ENCODE assay signal across 20 mouse cellular contexts in genomic region chr1:69382374-69382773, GRCm38 (mm10).
DNase-seq lines count a peak whose midpoint lies in the region; ATAC-seq and TF ChIP-seq lines count a peak whose summit lies in the region.
"Had no signal": no experiment of that assay in that cellular context is flagged by ENCODE, and none has a peak within 500 bp of the region (broad histone marks: within the 10 kb centered on the region; RNA-seq: fewer than 3 reads in every experiment).

No protein-coding gene starts in this region.

- DNase-seq in A20 (ENCODE audit: low read depth, low spot score) (peak; percentile 5), CH12.LX (ENCODE audit: extremely low read depth) (peak; percentile 48)
- DNase-seq in urinary bladder, adult 18-20 months (ENCODE audit: low spot score in 2 of 2), result no peak
- DNase-seq: adrenal gland, adult 2 months; adrenal gland, adult 8-10 months; adrenal gland, postnatal 10 days; adrenal gland, postnatal 14 days; adrenal gland, postnatal 25 days; adrenal gland, postnatal 36 days; B cell, adult 2 months; cerebellum, adult 11 months; cerebellum, adult 11-12 months; cerebellum, adult 18-20 months; cerebellum, adult 2 months; cerebellum, adult 8-10 months had no signal

- TF ChIP-seq EP300 in CH12.LX (IDR thresholded peaks at IDR 0.05; ENCODE audit: low read length), result peak; percentile 68

- no peak overlapping the region for H3K9ac ChIP-seq in CH12.LX (ENCODE audit: insufficient read depth, low read depth)
- H3K9ac ChIP-seq in forebrain, embryonic 12.5 days, result no peak overlapping the region

- H3K4me3 ChIP-seq in CH12.LX (replicated peaks in 1 of 3; ENCODE audit: low read depth in 2 of 3, low read length in 2 of 3, poor library complexity in 1 of 3), result no peak overlapping the region
- H3K4me3 ChIP-seq in forebrain, embryonic 12.5 days (replicated peaks), result no peak overlapping the region

- peaks cover 0 to 10% of the 10 kb centered on the region in 2 experiments; a peak in 2 of 4 replicates for H3K4me1 ChIP-seq in CH12.LX (ENCODE audit: control insufficient read depth in 1 of 2, insufficient read depth in 2 of 2)
- no peaks in the 10 kb centered on the region for H3K4me1 ChIP-seq in forebrain, embryonic 12.5 days

- in situ Hi-C loops in CH12.LX (cut with MboI; ENCODE audit: low pct_ligation_motif_present, low pct_unique_long_range_greater_than_20kb, low sequenced_read_pairs), result no loop called here

- no peaks in the 10 kb centered on the region for H3K79me2 ChIP-seq in CH12.LX (replicated peaks; ENCODE audit: control insufficient read depth, extremely low read depth, insufficient read depth, poor library complexity, severe bottlenecking)

- dilution Hi-C loops in CH12.LX (cut with MboI; ENCODE audit: extremely low pct_ligation_motif_present, extremely low pct_unique_long_range_greater_than_20kb, low sequenced_read_pairs), result no loop called here

- TF ChIP-seq CTCF in CH12.LX (conservative IDR thresholded peaks at IDR 0.05 in 1 of 2, IDR thresholded peaks at IDR 0.05 in 1 of 2; ENCODE audit: low read depth in 2 of 2, low read length in 2 of 2), result no peak

- H3K4me2 ChIP-seq in CH12.LX (ENCODE audit: insufficient read depth, low read depth, poor library complexity, severe bottlenecking), result no peak overlapping the region; the same call in 1 of the 2 replicates
- H3K4me2 ChIP-seq in forebrain, embryonic 12.5 days, result no peak overlapping the region

- no peaks in the 10 kb centered on the region for H3K36me3 ChIP-seq in CH12.LX (replicated peaks in 1 of 2; ENCODE audit: control insufficient read depth in 1 of 2, insufficient read depth in 1 of 2, low read length in 1 of 2)
- H3K36me3 ChIP-seq in forebrain, embryonic 12.5 days (replicated peaks), result no peaks in the 10 kb centered on the region
- H3K36me3 ChIP-seq: G1E had no signal

- ATAC-seq in forebrain, embryonic 12.5 days (ENCODE audit: low FRiP score), result no peak
- ATAC-seq: activated CD4-positive, CD25-positive, alpha-beta regulatory T cell, adult 4 months; CD4-positive, CD25-positive, alpha-beta regulatory T cell, adult 4 months; Patski had no signal

- 95% methylated on average over 1 of the region's 1 CpGs for WGBS in forebrain, embryonic 12.5 days

- no peak for TF ChIP-seq POLR2A in CH12.LX (IDR thresholded peaks at IDR 0.05; ENCODE audit: low read depth, low read length)

- no peaks in the 10 kb centered on the region for H3K27me3 ChIP-seq in CH12.LX (replicated peaks)
- H3K27me3 ChIP-seq in forebrain, embryonic 12.5 days, result no peaks in the 10 kb centered on the region
- H3K27me3 ChIP-seq: Patski had no signal

- H3K27ac ChIP-seq in CH12.LX (ENCODE audit: insufficient read depth, low read depth), result no peak overlapping the region
- H3K27ac ChIP-seq in forebrain, embryonic 12.5 days, result no peak overlapping the region

- H3K9me3 ChIP-seq in CH12.LX (replicated peaks; ENCODE audit: low read length), result peaks cover 9% of the 10 kb centered on the region
- peaks cover 6% of the 10 kb centered on the region for H3K9me3 ChIP-seq in forebrain, embryonic 12.5 days

- no peak for TF ChIP-seq RAD21 in CH12.LX (IDR thresholded peaks at IDR 0.05; ENCODE audit: low read depth, low read length)

TF ChIP-seq in CH12.LX, 34 proteins besides CTCF, POLR2A, EP300 and RAD21:
- no peak for TF ChIP-seq ZMIZ1 (IDR thresholded peaks at IDR 0.05; ENCODE audit: low read depth, low read length)
- TF ChIP-seq KAT2A (IDR thresholded peaks at IDR 0.05; ENCODE audit: insufficient replicate concordance, low read length), result no peak
- TF ChIP-seq BHLHE40 (IDR thresholded peaks at IDR 0.05; ENCODE audit: low read depth, low read length), result peak; percentile 75
- no peak for TF ChIP-seq TBP (conservative IDR thresholded peaks at IDR 0.05; ENCODE audit: low read depth, low read length)
- no peak for TF ChIP-seq ZC3H11A (IDR thresholded peaks at IDR 0.05; ENCODE audit: low read depth, low read length)
- 0 out of 2 replicates have a peak, but pooled peaks have one; percentile 10 for TF ChIP-seq ZNF384 (IDR thresholded peaks at IDR 0.05; ENCODE audit: low read depth, low read length)
- TF ChIP-seq MAZ (IDR thresholded peaks at IDR 0.05; ENCODE audit: low read depth, low read length), result no peak
- TF ChIP-seq ETS1 (conservative IDR thresholded peaks at IDR 0.05; ENCODE audit: low read depth, low read length), result peak; percentile 24; the same call in 1 of the 2 replicates
- peak; percentile 46; the same call in 1 of the 2 replicates for TF ChIP-seq IRF4 (IDR thresholded peaks at IDR 0.05; ENCODE audit: low read depth, low read length)
- TF ChIP-seq MXI1 (IDR thresholded peaks at IDR 0.05; ENCODE audit: low read depth, low read length), result no peak
- 0 out of 2 replicates have a peak, but pooled peaks have one; percentile 33 for TF ChIP-seq MYC (IDR thresholded peaks at IDR 0.05; ENCODE audit: low read depth, low read length)
- no peak for TF ChIP-seq HCFC1 (IDR thresholded peaks at IDR 0.05; ENCODE audit: low read depth, low read length)

Comparison
In these comparisons a context has a peak if more than half of its experiments do, and no peak if none do; other contexts are left out.
1. DNase-seq: peak in A20 (single experiment) and CH12.LX (single experiment); none in urinary bladder, adult 18-20 months (0 of 2).